Mouse (Mus musculus) B cell, adult 62 days (primary cell): ENCODE results near the gene Lima1. TPM values are rescaled to one million over a fixed set of nuclear protein-coding genes. Genes with fewer than 3 reads are reported as not detected.

ENCODE experiments used
- total RNA-seq: library from RNA; stranded (reverse); gene quantifications from 4 replicates; pipeline ENCODE4 v1.2.4, GENCODE M21; 2023

Lima1 gene
- total RNA-seq, result 1.2 to 2.1 TPM (median 1.3 TPM) in 4 replicates

GRCm38 (mm10) chr15:99875334-99875869 lies at the start of gene Lima1:
Gene Lima1, minus strand, starts transcription at chr15:99875456.

GRCm38 (mm10) chr15:99772881-99772924 lies 102.6 kb downstream of the Lima1 start, which contains the start of gene Cers5:
Gene Cers5, minus strand, starts transcription at chr15:99772885.

Other genes with a start within 250 kb of the Lima1 start
- gene Racgap1, start 223.8 kb downstream of the Lima1 start, total RNA-seq, result 6.1 to 10.4 TPM (median 7.8 TPM) in 4 replicates
- gene Asic1, start 205.1 kb downstream of the Lima1 start, total RNA-seq, result 0.27 to 0.49 TPM (median 0.38 TPM) in 4 replicates
- gene Smarcd1, start 173.3 kb downstream of the Lima1 start, total RNA-seq, result 64.1 to 69.6 TPM (median 65.6 TPM) in 4 replicates
- gene Gm17349, start 170.0 kb downstream of the Lima1 start, total RNA-seq, result 2.7 to 6.9 TPM (median 4.1 TPM) in 4 replicates
- gene Gpd1, start 157.9 kb downstream of the Lima1 start, total RNA-seq, result 0.77 to 2.6 TPM (median 1.2 TPM) in 4 replicates
- gene Cox14, start 149.8 kb downstream of the Lima1 start, total RNA-seq, result 45.2 to 51.9 TPM (median 47.5 TPM) in 4 replicates
- 55.2 to 63.7 TPM (median 56.0 TPM) in 4 replicates for gene Cers5, start 102.6 kb downstream of the Lima1 start, total RNA-seq
- gene Fam186a, start 91.6 kb upstream of the Lima1 start, total RNA-seq, result not detected in 4 replicates
- gene Larp4, start 94.6 kb upstream of the Lima1 start, total RNA-seq, result 86.6 to 92.0 TPM (median 88.8 TPM) in 4 replicates
- gene Dip2b, start 163.2 kb upstream of the Lima1 start, total RNA-seq, result 90.6 to 99.1 TPM (median 94.6 TPM) in 4 replicates